Mouse (Mus musculus) heart, postnatal 0 days (tissue): ENCODE data around the gene Zbtb46.

Experiments used
- CTCF ChIP-seq: IDR thresholded peaks from 2 replicates; pipeline ENCODE4 v1.5.1; 2016; ENCODE audit warnings: antibody characterized with exemption, control low read depth, low read depth
- EP300 ChIP-seq: IDR thresholded peaks from 2 replicates; pipeline ENCODE4 v1.6.1; 2016; ENCODE audit warnings: antibody characterized with exemption, low read depth

DNA sequence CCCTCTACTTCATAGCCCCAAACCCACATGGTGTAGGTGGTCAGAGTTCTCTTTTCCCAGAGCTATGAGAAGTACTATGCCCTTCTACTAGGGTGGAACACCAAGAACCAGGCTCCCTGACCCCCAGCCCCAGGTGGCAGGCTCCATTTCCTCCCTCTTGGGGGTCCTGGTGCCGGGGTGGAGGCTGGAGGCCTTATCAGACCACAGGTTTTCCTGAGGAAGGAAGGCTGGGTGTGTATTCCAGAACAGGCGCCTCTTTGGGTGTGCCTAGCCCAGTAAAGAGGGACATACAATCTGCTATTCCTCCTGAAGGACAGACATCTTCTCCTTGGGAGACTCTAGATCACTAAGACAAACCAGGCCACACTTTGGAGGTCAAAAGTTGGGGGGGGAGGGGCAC lies 11.1 kb upstream of the Zbtb46 start:
- TF ChIP-seq CTCF (no peak), EP300 (0 out of 2 replicates have a peak, but pooled peaks have one; percentile 55)
